Mouse (Mus musculus) kidney, adult 2 months (tissue): Measurements from ENCODE around the gene Apool.

Experiments used
- CTCF ChIP-seq: fragments of 200-500 bp; conservative IDR thresholded peaks from 2 replicates; pipeline ENCODE4 v1.5.1; 2011; ENCODE audit warnings: low read depth, mild to moderate bottlenecking, control low read depth, low read length, moderate library complexity, mixed read lengths; ENCODE audit not compliant: insufficient read depth, insufficient read length
- POLR2A ChIP-seq: fragments of 200-500 bp; IDR thresholded peaks from one replicate; pipeline ENCODE4 v1.6.1; 2011; ENCODE audit warnings: low read depth, low read length, control low read depth

DNA sequence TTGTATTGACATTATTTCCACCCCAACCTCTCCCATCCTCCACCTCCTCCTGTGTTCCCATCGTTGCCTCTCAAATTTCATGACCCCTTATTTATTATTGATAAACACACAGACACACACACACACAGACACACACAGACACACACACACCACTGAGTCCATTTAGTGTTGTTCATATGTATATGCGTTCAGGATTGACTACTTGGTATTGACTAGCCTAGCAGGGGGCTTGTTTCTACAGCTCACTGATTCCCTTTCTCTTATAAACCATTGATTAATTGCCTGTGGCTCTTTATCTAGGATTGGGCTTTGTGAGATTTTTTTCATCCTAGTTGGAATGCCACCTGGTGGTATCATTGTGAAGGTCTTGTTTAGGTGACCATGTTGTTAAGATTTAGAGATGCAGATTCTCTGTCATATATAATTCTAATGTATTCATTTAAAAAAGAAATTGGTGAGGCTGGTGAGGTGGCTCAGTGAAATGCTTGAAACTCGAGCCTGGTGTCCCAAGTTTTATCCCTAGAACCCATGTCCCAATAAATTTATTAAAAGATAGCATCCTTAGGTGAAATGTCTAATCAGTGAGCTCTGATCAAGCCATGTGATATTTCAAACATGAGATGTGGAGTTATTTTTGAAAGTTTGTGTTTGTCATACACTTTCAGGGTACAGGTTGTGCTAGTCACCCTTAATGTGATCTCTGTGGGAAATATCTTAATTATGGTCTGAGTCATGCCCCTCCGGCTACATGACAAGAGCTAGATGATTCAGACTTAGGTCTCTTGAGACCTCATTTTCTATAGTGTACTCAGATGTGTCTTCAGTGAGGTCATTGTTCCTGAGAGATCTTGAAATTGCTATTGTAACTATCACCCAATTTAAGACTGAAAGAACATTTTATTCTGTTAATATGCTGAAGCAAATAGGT is 36.6 kb downstream of the Apool start:
- TF ChIP-seq CTCF, result no peak
- TF ChIP-seq POLR2A, result no peak
